Mouse (Mus musculus) ES-E14 (cell line): ENCODE measurements at regions not wholly inside any gene's neighbourhood (a gene's known extent, or its start where the extent isn't known, plus 50 kb on each side); places are given as distances from the start of the nearest gene placed in this dataset.

ENCODE experiments used
- DNase-seq: peaks from one replicate; pipeline ENCODE4 v3.0.0-alpha.2; 2013; ENCODE audit warnings: low read depth, low spot score
- H3K27ac ChIP-seq: 2 replicates; pipeline ENCODE4 v1.5.1; 2012; ENCODE audit warnings: low read depth, mild to moderate bottlenecking, low read length, moderate library complexity, mixed read lengths; ENCODE audit not compliant: poor library complexity, insufficient read depth, severe bottlenecking
- H3K36me3 ChIP-seq: 2 replicates; pipeline ENCODE4 v1.6.1; 2012; ENCODE audit warnings: mild to moderate bottlenecking, low read length, moderate library complexity, mixed read lengths; ENCODE audit not compliant: control insufficient read depth, poor library complexity, insufficient read depth, severe bottlenecking
- H3K4me1 ChIP-seq, 2 experiments: fragments of 150-350 bp in 1 of 2; sonication (generic) in 1 of 2; 2 replicates each; pipeline ENCODE4 v1.6.1; 2012; ENCODE audit warnings: low read length in 2 of 2, mild to moderate bottlenecking in 1 of 2, mixed read lengths in 1 of 2; ENCODE audit not compliant: control insufficient read depth in 2 of 2, insufficient read depth in 2 of 2, poor library complexity in 1 of 2
- H3K4me3 ChIP-seq, 2 experiments: fragments of 150-350 bp in 1 of 2; sonication (generic) in 1 of 2; 2 replicates each; pipeline ENCODE4 v1.5.1; 2012; ENCODE audit warnings: low read length in 2 of 2, low read depth in 1 of 2, mild to moderate bottlenecking in 1 of 2, mixed read lengths in 1 of 2; ENCODE audit not compliant: insufficient read depth in 1 of 2, poor library complexity in 1 of 2, severe bottlenecking in 1 of 2
- H3K9ac ChIP-seq: 2 replicates; pipeline ENCODE4 v1.6.1; 2012; ENCODE audit warnings: low read depth, mild to moderate bottlenecking, low read length, mixed read lengths; ENCODE audit not compliant: poor library complexity, insufficient read depth, severe bottlenecking
- H3K9me3 ChIP-seq: fragments of 150-350 bp; sonication (generic); 2 replicates; pipeline ENCODE4 v1.6.1; 2012; ENCODE audit warnings: low read depth, mild to moderate bottlenecking, low read length; ENCODE audit not compliant: control insufficient read depth, insufficient read depth
- CHD2 ChIP-seq: IDR thresholded peaks from 2 replicates; pipeline ENCODE4 v1.6.1; 2014; ENCODE audit warnings: mild to moderate bottlenecking, low read depth, low read length, inconsistent platforms
- HCFC1 ChIP-seq: IDR thresholded peaks from 2 replicates; pipeline ENCODE4 v1.6.1; 2012; ENCODE audit warnings: low read length, inconsistent platforms, borderline replicate concordance; ENCODE audit not compliant: insufficient read depth
- MAFK ChIP-seq: IDR thresholded peaks from 2 replicates; pipeline ENCODE4 v1.6.1; 2014; ENCODE audit warnings: mild to moderate bottlenecking, low read depth, low read length, inconsistent platforms; ENCODE audit not compliant: insufficient read depth
- ZC3H11A ChIP-seq: IDR thresholded peaks from 2 replicates; pipeline ENCODE4 v1.6.1; 2012; ENCODE audit warnings: low read depth, mild to moderate bottlenecking, inconsistent platforms, low read length, borderline replicate concordance
- ZNF384 ChIP-seq: IDR thresholded peaks from 2 replicates; pipeline ENCODE4 v1.6.1; 2012; ENCODE audit warnings: low read depth, low read length, inconsistent platforms
- in situ Hi-C, 2 experiments: fragments of 600-800 bp; cut with MboI; formaldehyde crosslinking; loops; one replicate each; pipeline ENCODE4 v1.15.1; 2025; ENCODE audit warnings: low sequenced_read_pairs in 2 of 2, inconsistent platforms in 1 of 2; ENCODE audit not compliant: unreplicated experiment in 2 of 2

DNA sequence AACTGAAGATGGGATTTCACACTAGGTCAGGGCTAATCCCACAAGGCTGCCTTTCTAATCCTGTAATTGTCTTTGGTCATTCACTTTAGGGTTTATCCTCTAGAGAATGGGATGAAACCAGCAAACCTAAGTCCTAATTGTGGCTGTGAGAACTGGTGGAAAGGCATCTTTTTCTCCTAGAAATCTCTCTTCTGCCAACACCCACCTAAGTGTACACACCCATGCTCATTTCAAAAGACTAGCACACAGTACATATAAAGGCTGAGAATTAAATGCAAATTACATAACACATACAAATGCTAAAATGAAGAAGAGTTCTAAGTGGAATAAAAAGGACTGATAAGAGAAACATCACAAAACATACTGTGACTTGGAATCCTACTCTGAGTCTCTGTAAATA is 579.5 kb downstream of the Eepd1 start:
- in situ Hi-C loops: no loop called here
- TF ChIP-seq ZC3H11A (no peak), ZNF384 (no peak), CHD2 (no peak), HCFC1 (no peak), MAFK (no peak)
- no peak for DNase-seq
- Histone ChIP-seq H3K27ac (no peak overlapping the region), H3K9ac (no peak overlapping the region), H3K4me1 (no peaks in the 10 kb centered on the region), H3K36me3 (no peaks in the 10 kb centered on the region), H3K4me3 (no peak overlapping the region), H3K9me3 (no peaks in the 10 kb centered on the region)

DNA sequence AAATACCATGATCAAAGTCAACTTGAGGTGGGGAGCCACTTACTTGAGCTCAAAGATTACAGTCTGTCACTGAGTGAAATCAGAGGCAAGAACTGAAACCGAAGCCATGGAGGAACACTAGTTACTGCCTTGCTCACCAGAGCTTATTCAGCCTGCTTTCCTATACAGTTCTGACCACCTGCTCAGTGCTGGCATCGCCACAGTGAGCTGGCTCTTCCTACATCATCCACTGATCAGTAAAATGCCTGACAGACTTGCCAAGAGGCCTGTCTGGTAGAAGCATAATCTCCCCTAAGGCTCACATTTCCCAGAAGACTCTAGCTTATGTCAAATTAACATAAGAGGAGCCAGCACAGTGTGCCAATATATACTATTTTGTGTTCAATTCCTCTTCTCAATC is 595.7 kb downstream of the Eepd1 start:
- DNase-seq: no peak
- TF ChIP-seq ZC3H11A: no peak
- TF ChIP-seq MAFK: no peak
- no peak for TF ChIP-seq ZNF384
- no peak for TF ChIP-seq HCFC1
- TF ChIP-seq CHD2: no peak
- Histone ChIP-seq H3K4me1 (no peaks in the 10 kb centered on the region), H3K4me3 (no peak overlapping the region), H3K27ac (no peak overlapping the region), H3K9ac (no peak overlapping the region), H3K9me3 (no peaks in the 10 kb centered on the region), H3K36me3 (no peaks in the 10 kb centered on the region)
- in situ Hi-C loops: no loop called here

DNA sequence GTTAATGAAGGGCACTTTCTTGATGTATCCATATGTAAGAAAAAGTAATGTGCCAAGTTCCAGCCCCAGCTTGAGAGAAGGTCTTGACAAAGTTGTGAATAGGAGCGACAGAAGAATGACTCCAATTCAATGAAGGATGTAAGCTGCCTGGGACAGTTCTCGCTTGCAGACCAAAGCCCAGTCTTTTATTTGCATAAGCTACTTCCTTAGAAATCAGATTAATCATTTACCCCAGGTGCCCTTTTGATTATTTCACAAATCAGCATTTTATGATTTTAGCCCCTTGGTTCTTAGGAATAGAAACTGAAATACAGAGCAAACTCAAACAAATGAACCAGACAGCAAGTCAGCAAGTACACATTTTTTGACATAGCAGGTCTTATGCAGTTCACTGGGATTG is 605.2 kb downstream of the Eepd1 start:
- Histone ChIP-seq H3K27ac (no peak overlapping the region), H3K36me3 (no peaks in the 10 kb centered on the region), H3K9me3 (no peaks in the 10 kb centered on the region), H3K4me1 (no peaks in the 10 kb centered on the region), H3K4me3 (no peak overlapping the region), H3K9ac (no peak overlapping the region)
- DNase-seq: no peak
- in situ Hi-C loops: no loop called here
- TF ChIP-seq ZC3H11A: no peak

DNA sequence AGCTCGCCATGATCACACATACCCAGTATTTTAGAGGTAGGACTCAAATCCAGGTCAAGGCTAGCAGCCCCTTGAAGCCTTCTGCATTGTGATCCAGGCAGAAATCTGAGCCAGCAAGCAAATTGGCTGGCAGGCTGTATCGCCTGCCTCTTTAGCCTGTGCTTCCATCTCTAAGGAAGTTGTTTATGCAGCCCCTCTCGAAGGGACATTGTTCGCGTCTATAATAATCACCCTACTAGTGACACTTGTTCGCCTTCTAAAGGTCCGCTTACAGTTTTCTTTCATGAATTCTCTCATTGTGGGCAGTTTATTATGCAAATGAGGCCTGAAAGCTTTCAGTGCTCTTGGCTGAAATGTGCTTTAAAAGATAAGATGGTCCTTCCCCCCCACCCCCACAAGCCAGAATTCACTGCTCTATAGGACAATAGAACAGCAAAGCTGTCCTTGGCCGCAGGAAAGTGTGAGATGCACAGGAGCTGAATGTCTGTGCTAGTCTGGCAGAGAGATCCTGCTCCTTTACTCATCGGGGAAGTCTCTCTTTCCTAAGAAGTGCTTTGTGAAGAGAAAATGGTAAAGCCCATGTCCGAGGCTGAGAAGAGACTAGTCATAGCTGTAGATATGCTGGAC is 610.8 kb downstream of the Eepd1 start:
- Histone ChIP-seq H3K4me3 (no peak overlapping the region), H3K9ac (no peak overlapping the region), H3K4me1 (no peaks in the 10 kb centered on the region), H3K27ac (no peak overlapping the region), H3K9me3 (peaks cover 6% of the 10 kb centered on the region; the same call in 1 of the 2 replicates), H3K36me3 (no peaks in the 10 kb centered on the region)
- TF ChIP-seq HCFC1: no peak
- TF ChIP-seq CHD2: no peak
- no peak for TF ChIP-seq ZC3H11A
- TF ChIP-seq ZNF384: no peak
- no peak for TF ChIP-seq MAFK
- in situ Hi-C loops: no loop called here
- no peak for DNase-seq

DNA sequence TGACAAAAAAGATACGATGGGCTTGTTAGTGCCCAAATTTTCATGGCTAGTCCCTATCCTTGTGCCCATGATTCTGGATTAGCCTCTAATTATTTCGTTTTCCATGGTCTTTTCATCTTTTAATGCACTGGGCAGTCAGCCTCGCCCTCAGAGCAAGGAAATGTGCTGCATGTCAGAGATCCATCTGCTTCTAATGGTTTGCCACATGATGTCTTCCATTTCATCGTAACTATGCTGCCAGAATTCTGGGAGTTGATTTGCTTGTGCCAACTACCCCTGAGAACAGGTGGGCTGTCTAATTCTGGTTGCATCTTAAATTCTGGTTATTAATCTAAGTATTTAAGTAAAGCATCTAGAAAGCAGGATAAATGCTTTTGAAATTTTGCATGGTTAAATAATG is 622.8 kb downstream of the Eepd1 start:
- no peak for TF ChIP-seq MAFK
- TF ChIP-seq ZNF384: no peak
- no peak for TF ChIP-seq CHD2
- TF ChIP-seq HCFC1: no peak
- TF ChIP-seq ZC3H11A: no peak
- no peaks in the 10 kb centered on the region; the same call in 1 of the 2 replicates for H3K9me3 ChIP-seq
- no peak overlapping the region for H3K4me3 ChIP-seq
- in situ Hi-C loops: no loop called here
- DNase-seq: no peak
- H3K4me1 ChIP-seq: no peaks in the 10 kb centered on the region
- H3K9ac ChIP-seq: no peak overlapping the region
- no peaks in the 10 kb centered on the region for H3K36me3 ChIP-seq
- H3K27ac ChIP-seq: no peak overlapping the region
